Mouse (Mus musculus): Measurements from ENCODE around the gene Gpr182.
"Not testable (repeated sequence)": the region's sequence is repeated elsewhere in the genome, so short reads cannot be mapped to it uniquely, and the experiment has no call there.

Gene Gpr182

DNA sequence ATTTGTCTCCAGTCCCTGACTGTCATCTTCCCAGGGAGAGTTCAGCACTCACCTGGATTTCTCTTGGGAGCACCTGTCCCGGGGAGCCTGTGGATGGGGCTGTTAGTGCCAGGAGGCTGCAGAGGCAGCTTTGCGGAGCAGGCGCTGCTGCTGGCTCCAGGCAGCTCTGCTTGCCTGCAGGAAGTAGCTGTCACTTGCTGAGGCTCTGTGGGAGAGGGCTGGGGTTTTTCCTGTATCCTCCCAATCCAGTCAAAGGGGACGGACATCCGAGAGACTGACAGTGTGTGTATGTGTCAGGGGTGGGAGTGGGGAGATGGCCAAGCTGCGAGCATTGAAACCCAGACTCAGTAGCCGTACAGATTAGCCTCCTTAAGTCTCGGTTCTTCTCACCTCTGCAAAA is at the start of gene Gpr182:
Gene Gpr182 (minus strand): TSS at position 185 of the 400 bp plus-strand sequence.
- no peak for DNase-seq (ENCODE audit: low spot score)

- DNase-seq (ENCODE audit: low spot score): no peak
Observed at GRCm38 (mm10) chr10:127800891-127801290, 49.4 kb upstream of the Gpr182 start, which contains the start of gene Rdh16. Gene Rdh16 (plus strand): TSS chr10:127801152.

DNA sequence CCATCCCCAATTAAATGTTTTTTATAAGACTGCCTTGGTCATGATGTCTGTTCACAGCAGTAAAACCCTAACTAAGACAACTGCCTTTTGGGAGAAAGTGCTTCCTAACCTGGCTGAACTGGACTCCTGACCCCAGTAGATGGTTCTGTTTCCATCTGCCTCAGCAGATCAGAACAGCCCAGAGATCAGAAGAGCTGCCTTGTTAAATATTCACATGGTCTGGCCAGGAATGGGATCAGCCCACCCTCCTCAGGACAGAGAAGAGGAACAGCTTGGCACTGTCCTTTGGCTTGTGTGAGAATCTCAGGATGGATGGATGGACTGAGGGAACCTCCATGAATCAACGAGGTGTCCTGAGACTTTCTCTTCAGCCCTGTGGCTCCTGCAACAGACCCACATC is 47.8 kb upstream of the Gpr182 start:
- no peak for DNase-seq (ENCODE audit: low spot score)

DNA sequence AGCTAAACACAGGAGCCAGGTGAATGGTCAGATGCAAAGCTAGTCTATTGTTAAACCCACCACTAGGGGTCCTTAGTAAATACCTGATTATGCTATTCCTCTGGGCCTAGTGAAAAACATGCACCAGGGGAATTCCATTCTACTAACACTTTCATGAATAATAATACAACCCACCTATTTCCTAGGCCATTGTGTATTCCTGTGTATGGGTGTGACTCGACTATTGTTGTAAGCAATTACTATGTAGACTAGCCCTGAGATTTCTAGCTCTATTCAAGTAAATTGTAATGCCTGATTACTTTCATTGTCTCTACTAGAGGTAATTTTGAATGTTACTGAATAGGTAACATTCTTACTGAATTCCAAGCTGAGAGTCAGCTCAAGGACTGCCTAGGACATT is 33.9 kb upstream of the Gpr182 start:
- DNase-seq (ENCODE audit: low spot score): not testable (repeated sequence)

DNA sequence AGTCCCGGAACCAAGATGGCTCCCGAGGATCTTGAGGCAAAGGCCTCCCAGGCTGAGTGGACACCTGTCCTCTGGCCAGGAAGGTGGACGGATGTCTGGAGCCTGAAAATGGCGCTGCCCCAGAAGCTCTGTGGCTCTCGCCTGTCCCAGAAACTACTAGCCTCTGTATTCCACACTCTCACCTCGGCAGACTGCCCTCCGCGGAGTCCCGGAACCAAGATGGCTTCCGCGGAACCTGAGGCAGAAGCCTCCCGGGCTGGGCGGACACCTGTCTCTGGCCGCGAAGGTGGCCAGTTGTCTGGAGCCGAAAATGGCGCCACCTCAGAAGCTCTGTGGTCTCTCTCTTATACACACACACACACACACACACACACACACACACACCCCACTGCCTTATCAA is 30.8 kb upstream of the Gpr182 start:
- not testable (repeated sequence) for DNase-seq (ENCODE audit: low spot score)

DNA sequence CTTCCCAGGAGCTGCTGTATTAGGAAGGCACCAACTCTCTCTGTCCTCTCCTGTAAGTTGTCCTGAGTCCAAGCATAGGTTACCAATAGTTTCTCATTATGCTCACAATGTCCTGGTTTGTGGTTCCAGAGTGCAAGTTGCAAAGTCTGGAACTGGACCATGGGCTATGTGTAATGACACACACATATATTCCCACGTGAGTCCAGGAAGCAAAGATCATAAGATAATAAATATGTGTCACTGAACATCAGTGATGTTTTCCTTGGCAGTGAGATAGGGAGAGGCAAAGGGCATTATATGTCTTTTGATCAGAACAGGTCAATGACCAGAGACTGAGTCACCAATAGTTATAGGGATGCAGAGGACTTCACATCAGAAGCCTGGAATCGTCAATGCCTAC is 24.5 kb upstream of the Gpr182 start, which contains the start of gene Rdh9:
Gene Rdh9 (plus strand): TSS at position 376 of the 400 bp plus-strand sequence.
- no peak for DNase-seq (ENCODE audit: low spot score)

DNA sequence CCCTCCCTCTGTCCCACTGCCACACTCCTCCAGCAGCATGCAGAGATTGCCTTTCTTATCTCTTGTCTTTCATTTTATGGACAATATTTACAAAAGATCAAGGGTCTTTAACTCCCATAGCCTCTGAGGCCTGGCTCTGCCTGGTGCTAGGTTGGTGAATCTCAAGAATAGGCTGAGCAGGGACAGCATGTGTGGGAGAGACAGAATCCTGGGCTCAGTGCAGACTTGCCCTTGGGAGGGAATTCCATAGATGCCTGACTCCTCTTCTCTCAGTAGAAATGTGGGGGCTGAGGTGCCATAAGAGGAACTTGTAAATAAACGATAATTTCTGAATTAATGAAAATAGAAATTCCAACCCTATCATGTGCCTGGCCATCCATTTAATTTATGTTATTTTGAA is 15.0 kb upstream of the Gpr182 start:
- no peak for DNase-seq (ENCODE audit: low spot score)

- DNase-seq (ENCODE audit: low spot score): no peak
Observed at GRCm38 (mm10) chr10:127763914-127764680, 12.6 kb upstream of the Gpr182 start.

- DNase-seq (ENCODE audit: low spot score): not testable (repeated sequence)
Observed at GRCm38 (mm10) chr10:127762926-127763325, 11.4 kb upstream of the Gpr182 start.

DNA sequence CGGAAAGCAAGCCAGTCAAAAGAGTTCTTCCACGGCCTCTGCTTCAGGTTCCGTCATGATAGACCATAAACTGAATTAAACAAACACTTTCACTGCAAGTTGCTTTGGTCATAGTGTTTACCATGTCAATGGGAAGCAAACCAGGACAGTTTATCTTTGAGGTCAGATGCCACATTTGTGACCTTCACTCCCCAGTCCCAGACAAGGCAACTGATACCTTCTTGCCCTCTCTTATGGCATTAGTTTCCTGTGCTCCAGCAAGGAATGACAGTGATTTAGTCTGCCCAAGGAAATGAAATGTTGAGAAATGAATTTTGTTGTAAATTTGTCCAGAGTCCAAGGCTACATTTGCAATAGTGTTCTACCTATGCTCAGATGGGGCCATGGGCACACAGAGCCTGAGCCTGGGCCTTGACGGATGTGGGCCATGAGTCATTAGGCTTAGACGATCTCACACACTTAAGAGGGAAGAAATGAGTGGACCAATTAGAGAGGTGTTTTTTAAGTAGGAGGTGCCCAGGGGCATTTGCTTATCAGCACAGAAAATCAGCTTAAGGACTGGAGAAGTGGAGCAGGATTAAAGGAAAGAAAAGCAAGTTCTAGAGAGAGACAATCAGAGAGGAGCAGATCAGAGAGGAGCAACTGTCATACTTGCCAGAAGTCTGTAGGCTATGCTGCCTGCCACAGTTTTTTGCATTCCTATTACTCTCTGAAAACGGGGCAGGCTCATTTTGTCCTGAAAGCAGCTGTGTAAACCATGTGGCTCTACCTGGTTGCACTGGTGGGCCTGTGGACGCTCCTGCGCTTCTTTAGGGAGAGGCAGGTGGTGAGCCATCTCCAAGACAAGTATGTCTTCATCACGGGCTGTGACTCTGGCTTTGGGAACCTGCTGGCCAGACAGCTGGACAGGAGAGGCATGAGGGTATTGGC is 7.9 kb upstream of the Gpr182 start, which contains the start of the genes Rdh1 and Rdh16f1:
Gene Rdh1 (plus strand): TSS at position 541 of the 930 bp plus-strand sequence.
Gene Rdh16f1 (plus strand): TSS at position 607 of the 930 bp plus-strand sequence.
- no peak for DNase-seq (ENCODE audit: low spot score)

DNA sequence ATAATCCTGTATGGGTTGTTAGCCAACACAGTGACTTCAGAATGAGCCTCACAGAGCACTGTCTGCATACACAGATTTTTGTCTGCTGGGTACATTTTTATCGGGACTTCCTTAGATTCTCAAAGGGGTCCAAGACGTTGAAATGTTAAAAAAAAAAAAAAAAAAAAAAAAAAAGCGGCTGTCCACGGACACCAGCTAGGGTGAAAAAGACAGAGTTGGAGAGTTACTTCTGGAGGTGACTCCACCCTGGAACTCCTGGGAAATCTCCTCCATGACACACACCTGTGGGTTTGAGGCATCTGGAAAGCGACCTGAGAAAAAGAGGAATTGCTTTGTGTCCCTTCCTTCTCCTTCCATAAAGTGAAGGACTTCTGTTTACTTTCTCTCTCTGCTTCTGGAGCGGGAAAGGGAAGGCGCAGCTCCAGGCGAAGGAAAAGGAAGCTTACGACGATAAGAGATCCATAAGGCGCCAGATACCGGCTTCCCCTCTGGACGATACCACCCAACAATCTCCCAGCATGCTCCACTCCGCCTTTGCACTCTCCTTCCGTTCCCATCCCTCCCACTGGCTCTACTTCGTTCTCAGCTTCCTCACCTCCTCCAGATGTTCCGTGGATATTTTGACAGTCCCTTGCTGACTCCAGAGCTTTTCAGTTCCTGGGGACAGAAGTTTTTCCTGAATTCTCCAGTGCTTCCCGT is 4.4 kb upstream of the Gpr182 start:
- no peak for DNase-seq (ENCODE audit: low spot score)

- no peak for DNase-seq (ENCODE audit: low spot score)
Observed at GRCm38 (mm10) chr10:127755246-127755645, 3.7 kb upstream of the Gpr182 start.

DNA sequence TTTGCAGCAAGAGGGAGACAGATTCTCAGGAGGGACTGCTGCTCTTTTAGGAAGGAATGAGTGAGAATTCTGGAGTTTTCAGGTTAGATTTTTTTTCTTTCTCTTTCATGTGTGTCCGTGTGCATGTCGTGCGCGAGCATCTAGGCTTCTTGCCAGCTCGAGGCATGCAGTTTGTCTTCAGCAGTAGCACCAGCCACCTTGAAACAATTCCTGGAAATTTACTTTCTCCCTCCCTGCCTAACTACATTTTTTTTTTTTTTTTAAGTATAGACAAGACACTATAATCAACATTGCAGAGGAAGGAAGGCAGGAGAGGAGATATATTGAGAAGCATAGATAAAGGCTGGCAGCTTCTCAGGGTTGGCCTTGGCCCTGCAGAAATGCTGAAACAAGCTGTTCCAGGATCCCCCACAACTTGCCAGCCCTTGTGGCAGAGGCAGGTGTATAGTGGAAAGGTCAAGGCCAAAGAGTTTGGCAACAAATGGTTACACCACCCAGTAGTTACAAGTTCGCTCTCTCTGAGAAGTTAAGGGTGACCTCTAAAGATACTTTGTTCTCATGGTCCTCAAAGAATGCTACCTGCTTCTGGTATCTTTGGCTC is 3.1 kb upstream of the Gpr182 start:
- DNase-seq (ENCODE audit: low spot score): peak; percentile 86

DNA sequence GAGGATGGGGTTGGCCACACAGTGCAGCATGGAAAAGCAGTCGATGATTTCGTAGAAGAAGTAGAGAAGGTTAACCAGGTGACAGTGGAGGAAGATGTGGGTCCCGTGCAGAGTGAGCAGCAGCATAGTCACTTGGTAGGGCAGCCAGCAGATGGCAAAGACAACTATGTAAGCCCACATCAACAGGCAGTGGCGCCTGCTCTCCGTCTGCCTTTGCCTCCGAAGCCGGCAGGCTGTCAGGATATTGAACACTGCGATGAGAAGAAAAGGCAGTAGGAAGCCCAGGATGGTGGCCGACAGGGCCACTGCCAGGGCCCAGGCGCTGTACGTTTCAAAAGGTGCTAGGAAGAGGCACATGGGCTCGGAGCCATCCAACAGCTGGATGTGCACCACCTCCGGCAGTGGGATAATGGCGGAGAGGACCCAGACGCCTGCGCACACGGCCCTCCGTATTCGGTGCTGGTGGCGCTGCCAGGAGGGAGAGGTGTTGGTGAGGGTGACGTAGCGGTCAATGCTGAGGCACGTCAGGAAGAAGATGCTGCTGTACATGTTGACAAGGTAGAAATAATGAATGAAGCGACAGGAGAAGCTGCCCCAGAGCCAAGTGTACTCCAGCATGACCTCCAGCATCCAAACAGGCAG is 1.3 kb downstream of the Gpr182 start:
- no peak for DNase-seq (ENCODE audit: low spot score)

DNA sequence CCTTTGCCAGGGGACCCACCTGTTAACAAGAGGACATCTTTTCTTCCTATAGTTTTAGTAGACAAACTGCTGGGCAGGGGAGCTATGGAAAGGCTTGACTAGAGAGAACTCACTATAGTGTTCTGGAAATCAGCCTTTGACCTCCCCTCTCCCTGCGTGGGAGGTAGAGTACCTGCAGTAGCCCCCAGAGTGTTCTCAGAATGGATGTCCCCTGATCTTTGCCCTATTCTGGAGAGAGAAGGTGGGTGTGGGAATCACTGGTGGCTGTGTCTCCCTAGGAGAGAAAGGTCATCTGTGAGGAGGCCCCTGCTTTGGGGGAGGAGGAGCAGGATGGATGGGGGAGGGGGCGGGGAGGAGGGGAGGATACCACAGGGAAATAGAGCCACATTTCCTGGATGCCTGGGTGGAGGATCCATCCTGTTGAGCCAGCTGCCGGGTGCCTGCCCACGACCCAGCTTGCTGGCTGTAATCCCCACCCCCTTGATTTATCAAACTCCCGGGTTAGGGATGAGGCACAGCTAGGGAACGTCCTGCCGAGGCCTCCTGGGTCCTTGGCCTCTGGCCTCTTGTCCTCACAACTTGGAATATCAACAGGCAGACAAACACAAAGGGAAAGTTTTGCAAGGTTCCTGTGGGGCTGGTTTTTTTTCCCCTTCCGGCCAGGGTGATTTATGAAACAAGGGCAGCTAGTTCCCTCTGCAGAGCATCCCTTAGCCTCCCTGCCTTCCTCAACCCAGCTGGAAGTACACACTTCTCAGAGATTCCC is 2.5 kb downstream of the Gpr182 start:
- DNase-seq (ENCODE audit: low spot score): peak; percentile 71

DNA sequence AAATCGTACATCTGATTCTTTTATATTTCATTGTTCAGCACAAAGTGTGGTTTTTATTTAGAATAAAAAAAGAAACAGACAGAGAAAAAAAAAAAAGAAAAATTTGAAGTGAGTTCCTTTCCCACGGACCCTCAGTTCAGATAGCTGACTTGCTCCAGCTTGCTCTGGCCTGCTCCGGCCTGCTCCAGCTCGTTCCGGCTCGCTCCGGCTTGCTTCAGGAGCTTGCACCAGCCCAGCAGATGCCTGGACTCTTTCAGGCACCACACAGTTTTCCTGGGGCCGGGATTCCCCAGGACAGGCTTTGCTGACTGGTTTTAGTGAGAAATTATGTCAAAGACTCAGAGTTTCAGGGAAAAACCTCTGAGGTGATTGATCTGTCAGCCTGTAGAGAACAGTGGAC is 4.3 kb downstream of the Gpr182 start:
- DNase-seq (ENCODE audit: low spot score): no peak

DNA sequence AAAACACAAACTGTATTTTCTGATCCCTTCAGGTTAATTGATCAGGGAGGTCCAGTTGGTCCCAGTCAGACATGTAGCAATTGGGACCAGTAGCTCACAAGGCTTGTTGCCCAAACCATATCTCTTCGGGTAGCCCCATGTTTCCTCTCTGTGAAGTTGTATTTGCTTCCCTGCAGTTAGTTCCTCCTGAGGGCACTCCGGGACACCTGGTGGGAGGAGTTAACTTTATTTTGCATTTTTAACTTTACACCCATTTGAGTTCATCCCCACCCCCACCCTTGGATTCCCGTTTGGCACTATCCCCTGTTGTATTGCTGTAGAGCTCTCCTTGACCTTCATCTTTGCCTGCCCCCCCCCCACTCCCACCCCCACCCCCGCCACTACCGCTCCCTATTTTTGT is 5.6 kb downstream of the Gpr182 start:
- no peak for DNase-seq (ENCODE audit: low spot score)

GRCm38 (mm10) chr10:127744661-127745060 is 6.9 kb downstream of the Gpr182 start:
- DNase-seq (ENCODE audit: low spot score): no peak

DNA sequence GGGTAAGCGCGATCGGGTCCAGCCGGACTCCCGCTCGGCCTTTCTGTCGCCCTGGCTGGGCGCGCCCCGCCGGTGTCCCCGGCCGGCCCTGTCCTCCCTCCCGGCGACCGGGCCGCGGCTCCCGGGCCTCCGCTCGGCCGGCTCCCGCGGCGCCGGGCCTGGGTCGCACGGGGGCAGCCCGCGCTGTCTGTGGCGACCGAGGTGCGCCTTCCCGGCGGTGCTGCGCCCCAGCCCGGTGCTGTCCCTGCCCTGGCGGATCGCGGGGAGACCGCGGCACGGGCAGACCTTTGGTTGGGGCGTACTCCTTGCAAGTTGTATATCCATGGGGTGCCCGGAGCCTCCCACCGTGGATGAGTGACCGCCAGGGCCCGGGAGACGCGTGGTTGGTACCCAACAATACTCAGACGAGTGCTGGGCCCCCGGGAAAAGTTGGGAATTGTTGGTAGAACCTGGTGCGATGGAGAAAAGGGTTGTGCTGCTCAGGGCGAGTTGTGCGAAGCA is 11.8 kb downstream of the Gpr182 start:
- peak; percentile 26 for DNase-seq (ENCODE audit: low spot score)

GRCm38 (mm10) chr10:127739083-127739660 is 12.4 kb downstream of the Gpr182 start, which contains the start of gene Zbtb39:
Gene Zbtb39 (plus strand): TSS chr10:127739538.
- DNase-seq (ENCODE audit: low spot score): peak; percentile 81

Measured in testis, postnatal 14 days (tissue).